19 mouse cellular contexts compared by ENCODE assay signal in genomic region chr8:108720840-108721239, GRCm38 (mm10).
DNase-seq lines count a peak whose midpoint lies in the region; ATAC-seq lines count a peak whose summit lies in the region.
"Had no signal": no experiment of that assay in that cellular context is flagged by ENCODE, and none has a peak within 500 bp of the region (broad histone marks: within the 10 kb centered on the region; RNA-seq: fewer than 3 reads in every experiment).

No protein-coding gene starts in this region.

- H3K36me3 ChIP-seq in midbrain, embryonic 13.5 days, result no peaks in the 10 kb centered on the region
- H3K36me3 ChIP-seq in midbrain, embryonic 11.5 days (ENCODE audit: control insufficient read depth, insufficient read depth, low read length), result no peaks in the 10 kb centered on the region
- H3K36me3 ChIP-seq in limb, embryonic 13.5 days, result no peaks in the 10 kb centered on the region
- H3K36me3 ChIP-seq: embryonic facial prominence, embryonic 13.5 days; G1E; heart, embryonic 13.5 days had no signal

- DNase-seq in midbrain, embryonic 11.5 days (ENCODE audit: low spot score, missing footprints), result no peak
- DNase-seq in brain, adult 2 months (ENCODE audit: low read depth, low spot score), result peak; percentile 45
- no peak for DNase-seq in embryo, embryonic 10 days (ENCODE audit: low spot score)
- DNase-seq in adrenal gland, postnatal 10 days, result no peak
- DNase-seq: cerebellum, adult 11-12 months; cerebellum, postnatal 36 days; heart, postnatal 4 days; kidney, adult 9 months; kidney, postnatal 36 days; lung, embryonic 14.5 days; thymus, adult 2 months had no signal

- H3K4me1 ChIP-seq in midbrain, embryonic 13.5 days (replicated peaks), result peaks cover 99% of the 10 kb centered on the region
- peaks cover 69% of the 10 kb centered on the region for H3K4me1 ChIP-seq in midbrain, embryonic 11.5 days (ENCODE audit: control insufficient read depth, insufficient read depth, low read length)
- H3K4me1 ChIP-seq in limb, embryonic 13.5 days, result peaks cover 98% of the 10 kb centered on the region

- no peak overlapping the region for H3K27ac ChIP-seq in midbrain, embryonic 13.5 days
- H3K27ac ChIP-seq in midbrain, embryonic 11.5 days (ENCODE audit: low read depth, low read length), result no peak overlapping the region
- peak overlapping the region; percentile 63; the same call in 1 of the 2 replicates for H3K27ac ChIP-seq in limb, embryonic 13.5 days
- H3K27ac ChIP-seq: embryonic facial prominence, embryonic 13.5 days; heart, embryonic 13.5 days had no signal

- H3K9ac ChIP-seq in midbrain, embryonic 13.5 days (replicated peaks), result no peak overlapping the region
- no peak overlapping the region for H3K9ac ChIP-seq in midbrain, embryonic 11.5 days (ENCODE audit: low read length)
- H3K9ac ChIP-seq in limb, embryonic 13.5 days, result no peak overlapping the region
- H3K9ac ChIP-seq: embryonic facial prominence, embryonic 13.5 days; heart, embryonic 13.5 days; lung, embryonic 14.5 days had no signal

- 59% methylated on average over 4 of the region's 4 CpGs for WGBS in midbrain, embryonic 13.5 days
- WGBS in midbrain, embryonic 11.5 days, result 72% methylated on average over 4 of the region's 4 CpGs
- 36% methylated on average over 4 of the region's 4 CpGs for whole genome bisulfite sequencing in limb, embryonic 13.5 days

- no peaks in the 10 kb centered on the region for H3K9me3 ChIP-seq in midbrain, embryonic 13.5 days
- no peaks in the 10 kb centered on the region for H3K9me3 ChIP-seq in midbrain, embryonic 11.5 days (ENCODE audit: control insufficient read depth, low read length)
- no peaks in the 10 kb centered on the region for H3K9me3 ChIP-seq in limb, embryonic 13.5 days
- H3K9me3 ChIP-seq: embryonic facial prominence, embryonic 13.5 days; heart, embryonic 13.5 days had no signal

- H3K27me3 ChIP-seq in midbrain, embryonic 13.5 days, result peaks cover 18% of the 10 kb centered on the region
- no peaks in the 10 kb centered on the region for H3K27me3 ChIP-seq in midbrain, embryonic 11.5 days (ENCODE audit: control insufficient read depth, insufficient read depth, low read length)
- H3K27me3 ChIP-seq in limb, embryonic 13.5 days, result no peaks in the 10 kb centered on the region
- H3K27me3 ChIP-seq: embryonic facial prominence, embryonic 13.5 days; heart, embryonic 13.5 days had no signal

- H3K4me3 ChIP-seq in midbrain, embryonic 13.5 days (replicated peaks), result no peak overlapping the region
- H3K4me3 ChIP-seq in midbrain, embryonic 11.5 days (ENCODE audit: low read depth, low read length), result no peak overlapping the region
- no peak overlapping the region for H3K4me3 ChIP-seq in limb, embryonic 13.5 days
- H3K4me3 ChIP-seq: embryonic facial prominence, embryonic 13.5 days; heart, embryonic 13.5 days; myocyte had no signal

- no peak for ATAC-seq in midbrain, embryonic 13.5 days
- no peak for ATAC-seq in midbrain, embryonic 11.5 days (ENCODE audit: low FRiP score)
- no peak for ATAC-seq in limb, embryonic 13.5 days (ENCODE audit: low FRiP score, low read depth)
- peak; percentile 35; the same call in 1 of the 2 replicates for ATAC-seq in neutrophil, adult 5-6 weeks (ENCODE audit: extremely low read depth, insufficient number of reproducible peaks, low FRiP score, poor library complexity, severe bottlenecking)
- ATAC-seq: CD4-positive, CD25-positive, alpha-beta regulatory T cell, adult 4 months had no signal

- peak overlapping the region; percentile 85 for H3K4me2 ChIP-seq in midbrain, embryonic 13.5 days (replicated peaks)
- H3K4me2 ChIP-seq in midbrain, embryonic 11.5 days, result no peak overlapping the region
- H3K4me2 ChIP-seq in limb, embryonic 13.5 days (replicated peaks), result peak overlapping the region; percentile 38
- H3K4me2 ChIP-seq: heart, embryonic 13.5 days; lung, embryonic 14.5 days had no signal
